Mouse (Mus musculus): ENCODE results near the gene Alox5.
A peak's percentile ranks its signal among the peaks of the same experiment; 100 is the strongest.
"Not testable (repeated sequence)": the region's sequence is repeated elsewhere in the genome, so short reads cannot be mapped to it uniquely, and the experiment has no call there.

Alox5 gene

DNA sequence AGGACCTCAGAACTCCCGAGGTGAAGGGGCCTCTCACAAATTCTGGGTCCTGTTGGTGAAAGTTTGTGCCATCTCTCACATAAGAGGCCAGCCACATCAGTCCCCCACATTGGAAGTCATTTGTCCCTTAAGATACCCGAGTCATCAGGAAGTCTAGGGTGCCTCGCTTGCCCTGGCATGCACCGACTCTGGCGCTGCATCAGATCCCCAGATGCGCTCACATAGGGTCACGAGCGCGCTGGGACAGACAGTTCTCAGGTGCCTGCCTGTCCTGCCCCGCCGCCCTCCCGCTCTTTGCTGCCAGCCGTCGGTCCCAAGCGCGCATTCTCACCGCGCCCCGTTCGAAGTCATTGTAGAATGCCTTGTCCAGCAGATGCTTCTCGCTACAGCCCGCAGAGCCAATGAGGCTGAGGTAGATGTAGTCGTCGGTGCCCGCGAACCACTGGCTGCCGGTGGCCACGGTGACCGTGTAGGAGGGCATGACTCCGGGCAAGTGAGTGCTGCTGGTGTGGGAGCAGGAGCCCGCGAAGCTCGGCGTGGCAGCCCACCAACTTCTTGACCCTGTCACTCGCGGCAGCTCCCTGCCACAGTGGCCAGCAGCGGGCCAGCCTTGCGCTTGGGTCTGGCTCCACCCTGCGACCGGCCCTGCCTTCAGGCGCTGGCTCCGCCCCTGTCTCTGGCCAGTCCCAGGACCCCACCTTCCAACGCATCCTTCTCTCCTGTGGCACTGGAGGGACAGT, at the start of gene Alox5:
Gene Alox5 (minus strand): TSS at position 635 of the 740 bp plus-strand sequence.
- DNase-seq = peak; percentile 40

DNA sequence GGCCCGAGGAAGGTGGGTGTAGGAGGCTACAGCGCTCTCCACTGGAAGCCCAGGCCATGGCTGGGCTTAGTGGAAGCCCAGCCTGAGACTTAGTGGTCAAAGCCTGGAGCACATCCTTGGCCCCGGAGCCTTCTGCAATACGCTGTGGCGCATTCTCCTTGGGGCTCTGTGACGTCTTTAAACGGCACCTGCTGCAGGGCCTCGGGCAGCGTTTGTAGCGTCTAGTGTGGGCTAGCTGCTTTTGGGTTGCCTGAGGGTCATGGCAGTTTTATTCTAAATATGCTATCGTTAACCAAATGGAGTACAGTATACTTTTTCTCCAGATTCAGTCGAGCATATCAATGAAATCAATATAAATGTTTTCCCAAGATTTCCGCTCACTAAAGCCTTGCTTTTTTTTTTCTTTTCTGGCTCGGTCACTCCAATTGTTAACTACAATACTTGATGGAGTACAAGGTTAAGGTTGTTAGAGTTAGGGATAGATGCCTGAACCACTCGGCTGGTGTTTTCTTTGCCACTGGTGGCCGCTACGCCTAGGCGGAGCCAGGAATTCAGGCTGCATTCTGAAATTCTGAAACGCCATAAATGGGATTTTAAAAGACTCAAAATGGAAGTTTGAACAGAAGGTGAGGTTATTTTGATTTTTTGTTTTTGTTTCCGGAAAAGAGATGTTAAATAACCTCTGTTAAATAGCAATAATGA, 45.5 kb upstream of the Alox5 start, which contains the start of gene Olfr212:
Gene Olfr212 (plus strand): TSS at position 215 of the 702 bp plus-strand sequence.
- DNase-seq = not testable (repeated sequence)

DNA sequence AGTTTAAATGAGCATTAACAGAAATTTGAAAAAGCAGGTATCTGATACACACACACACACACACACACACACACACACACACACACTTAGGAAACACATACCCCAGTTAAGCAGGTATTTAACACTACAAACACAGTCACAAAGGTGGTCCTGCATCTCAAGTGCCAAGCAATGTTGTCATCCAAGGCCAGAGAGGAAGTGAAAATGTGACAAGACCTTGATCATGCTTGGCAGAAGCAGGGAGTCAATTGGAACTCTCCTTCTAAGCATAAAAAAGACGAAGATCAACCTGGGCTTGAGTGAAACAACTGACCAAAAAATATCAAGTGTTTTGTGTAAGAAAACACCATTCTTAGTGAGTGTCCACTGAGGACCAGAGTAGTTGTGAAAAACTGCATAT, 35.0 kb upstream of the Alox5 start:
- no peak for DNase-seq

DNA sequence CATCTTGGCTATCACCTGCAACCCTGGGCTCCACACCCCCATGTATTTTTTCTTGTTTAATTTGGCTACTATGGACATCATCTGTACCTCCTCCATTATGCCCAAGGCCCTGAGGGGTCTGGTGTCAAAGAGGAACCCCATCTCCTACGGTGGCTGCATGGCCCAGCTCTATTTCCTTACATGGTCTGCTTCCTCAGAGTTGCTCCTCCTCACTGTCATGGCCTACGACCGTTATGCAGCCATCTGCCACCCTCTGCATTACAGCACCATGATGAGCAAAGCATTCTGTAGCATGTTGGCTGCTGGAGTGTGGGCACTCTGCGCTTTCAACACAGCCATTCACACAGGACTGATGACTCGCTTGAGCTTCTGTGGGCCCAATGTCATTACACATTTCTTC, 32.8 kb upstream of the Alox5 start:
- DNase-seq = no peak

DNA sequence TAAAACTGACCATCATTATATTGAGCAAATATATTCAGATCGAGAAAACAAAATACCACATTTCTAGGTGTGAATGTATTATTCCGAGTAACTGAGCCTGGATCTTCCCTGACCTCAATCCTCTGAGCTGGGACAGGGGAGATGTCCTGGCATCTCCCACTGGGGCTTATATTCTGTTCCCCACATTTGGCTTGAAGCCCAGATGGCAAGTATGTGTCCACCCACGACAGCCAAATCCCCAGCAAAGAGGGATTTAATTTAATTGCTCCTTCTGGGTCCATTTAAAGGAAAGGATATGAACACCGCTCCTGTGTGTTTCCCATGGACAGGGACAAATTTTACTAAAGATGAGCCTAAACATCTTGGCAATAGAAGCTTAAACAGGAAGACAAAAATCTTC, 27.8 kb upstream of the Alox5 start, which contains the start of gene Olfr211:
Gene Olfr211 (plus strand): TSS at position 301 of the 400 bp plus-strand sequence.
- no peak for DNase-seq

DNA sequence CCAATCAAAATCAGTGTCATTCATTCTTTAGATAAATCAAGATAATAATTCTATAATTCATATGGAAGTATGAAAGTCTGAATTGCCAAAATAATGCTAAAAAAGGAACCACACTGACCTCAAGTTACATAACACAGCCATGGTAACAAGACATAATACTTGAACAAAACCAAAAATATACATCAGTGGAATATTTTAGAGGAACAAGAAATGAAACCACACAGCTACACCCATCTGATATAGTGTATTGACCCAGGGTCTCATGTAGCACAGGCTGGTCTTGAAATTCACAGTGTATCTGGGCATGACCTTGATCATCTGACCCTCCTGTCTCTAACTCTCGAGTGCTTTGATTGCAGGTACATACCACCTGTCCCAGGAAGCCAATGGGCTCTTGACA, 25.9 kb upstream of the Alox5 start:
- DNase-seq = no peak

DNA sequence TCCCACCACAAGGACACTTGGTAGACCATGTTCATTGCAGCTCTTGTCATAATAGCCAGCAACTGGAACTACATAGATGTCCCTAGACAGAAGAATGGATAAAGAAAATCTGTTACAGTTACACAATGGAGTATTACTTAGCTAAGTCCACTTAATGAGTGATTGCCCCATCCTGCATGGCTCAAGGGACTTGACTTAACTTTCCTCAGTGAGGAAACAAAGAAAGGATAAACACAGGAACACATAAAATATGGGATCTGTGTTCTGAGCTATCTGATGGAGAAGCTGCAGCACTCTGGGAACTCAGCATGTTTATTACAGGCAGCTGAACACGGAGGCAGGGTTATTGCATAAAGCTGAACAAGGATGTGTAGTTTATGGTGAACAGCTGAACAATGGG, 24.1 kb upstream of the Alox5 start:
- DNase-seq = no peak

DNA sequence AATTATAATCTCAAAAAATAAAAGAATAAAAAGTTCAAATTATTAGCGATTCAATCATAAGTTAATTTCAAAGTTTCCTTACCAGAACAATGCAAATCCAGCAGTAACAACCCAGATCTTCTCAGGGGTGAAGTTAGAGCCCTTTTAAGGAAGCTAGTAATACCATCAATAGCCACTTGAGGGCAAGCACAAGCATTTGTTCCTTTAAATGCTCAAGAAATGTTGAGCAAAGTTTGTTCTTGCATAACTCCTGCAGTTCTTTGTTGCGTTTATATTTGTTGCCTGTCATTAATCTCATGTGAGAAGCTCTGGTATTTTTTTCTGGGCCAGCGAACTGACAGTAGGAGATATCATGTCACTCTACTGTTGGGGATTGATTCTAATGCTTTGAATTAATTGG, 7.1 kb upstream of the Alox5 start:
- DNase-seq = no peak

DNA sequence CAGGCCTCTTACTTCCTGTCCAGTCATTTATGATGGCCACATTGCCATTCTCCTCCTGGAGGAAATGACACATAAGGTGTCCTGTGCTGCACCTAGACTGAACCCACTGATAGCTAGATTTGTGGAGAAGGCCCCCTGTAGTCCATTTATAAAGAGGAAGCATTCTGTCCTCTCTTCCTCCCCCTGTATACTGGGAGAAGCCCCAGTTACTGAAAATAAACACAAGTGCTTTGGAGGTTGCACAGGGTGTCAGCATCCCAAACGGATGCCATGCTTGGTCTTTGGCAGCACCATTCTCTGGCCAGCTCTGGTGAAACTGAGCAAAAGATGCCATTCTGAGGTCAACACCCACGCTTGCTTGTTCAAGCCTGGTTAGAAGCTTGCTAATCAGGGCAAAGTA, 1.7 kb downstream of the Alox5 start:
- DNase-seq = no peak

DNA sequence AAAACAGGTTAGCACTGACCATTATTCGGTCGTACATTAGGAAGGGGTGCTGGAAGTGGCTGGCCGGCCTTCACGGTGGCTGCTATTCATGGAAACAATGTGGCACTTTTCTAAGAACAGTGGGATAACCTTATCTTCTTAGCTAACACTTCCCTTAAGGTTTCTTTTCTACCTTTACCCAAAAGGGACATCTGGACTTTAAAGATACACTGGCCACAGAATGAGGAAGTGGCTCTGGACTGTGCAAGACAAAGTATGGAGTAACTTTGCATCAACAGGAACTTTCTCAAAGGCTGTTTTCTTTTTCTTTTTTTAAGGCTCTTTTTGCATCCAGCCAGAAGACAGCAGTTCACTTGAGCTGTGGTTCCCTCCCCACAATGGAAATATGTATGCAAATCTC, 2.2 kb downstream of the Alox5 start:
- DNase-seq = no peak

DNA sequence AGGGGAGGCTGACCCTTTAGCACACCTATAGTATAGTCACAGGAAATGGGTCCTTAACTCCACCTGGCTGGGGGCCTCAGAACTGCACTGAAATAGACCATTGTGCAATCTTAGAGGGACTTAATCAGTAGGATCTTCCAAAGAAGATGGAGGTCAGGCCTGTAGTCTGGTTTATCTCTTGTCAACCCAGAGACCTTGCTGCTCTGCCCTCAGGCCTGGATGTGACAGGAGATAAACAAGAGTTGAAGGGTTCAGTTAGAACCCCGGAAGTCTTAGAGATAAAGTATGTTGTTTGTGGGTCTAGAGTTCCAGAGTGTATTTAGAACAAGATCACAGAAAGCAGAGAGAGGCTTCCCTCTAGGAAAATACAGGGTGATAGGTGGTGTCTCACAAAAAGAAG, 4.5 kb downstream of the Alox5 start:
- DNase-seq = no peak

DNA sequence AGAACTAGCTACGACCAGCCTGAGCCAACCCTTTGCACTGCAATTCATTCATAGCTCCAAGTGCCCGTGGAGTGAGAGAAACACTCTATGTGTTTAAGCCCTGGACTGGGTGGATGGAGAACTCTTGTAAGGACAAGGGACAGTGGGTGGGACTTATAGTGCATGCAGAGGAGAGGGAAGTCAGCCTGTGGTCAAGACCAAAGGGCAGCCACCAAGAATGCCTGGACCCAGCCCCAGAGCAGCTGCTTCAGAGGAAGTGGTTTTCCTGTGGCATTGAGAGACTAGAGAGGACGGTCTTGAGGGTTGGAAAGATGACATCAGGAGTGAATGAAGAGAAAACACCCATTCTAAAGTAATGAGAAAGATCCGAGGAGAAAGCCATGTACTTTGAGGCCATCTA, 5.2 kb downstream of the Alox5 start:
- peak; percentile 23 for DNase-seq

DNA sequence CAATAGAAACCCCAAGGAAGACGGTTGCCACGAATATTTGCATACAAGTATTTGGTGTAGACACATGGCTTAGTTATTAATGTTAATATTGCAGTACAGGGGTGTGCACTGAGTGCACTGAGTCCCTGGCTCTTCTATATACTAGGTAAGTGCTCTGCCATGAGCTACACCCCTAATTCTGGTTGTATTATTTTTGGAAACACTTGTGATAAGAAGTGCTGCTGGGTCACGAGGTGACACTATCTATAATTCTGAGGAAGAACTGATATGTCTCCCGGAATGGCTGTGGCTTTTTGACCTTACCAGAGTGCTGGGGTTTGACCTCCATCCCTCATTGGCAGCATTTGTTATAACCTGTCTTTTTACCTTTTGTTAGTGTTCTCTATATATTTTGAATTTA, 20.1 kb downstream of the Alox5 start:
- no peak for DNase-seq

DNA sequence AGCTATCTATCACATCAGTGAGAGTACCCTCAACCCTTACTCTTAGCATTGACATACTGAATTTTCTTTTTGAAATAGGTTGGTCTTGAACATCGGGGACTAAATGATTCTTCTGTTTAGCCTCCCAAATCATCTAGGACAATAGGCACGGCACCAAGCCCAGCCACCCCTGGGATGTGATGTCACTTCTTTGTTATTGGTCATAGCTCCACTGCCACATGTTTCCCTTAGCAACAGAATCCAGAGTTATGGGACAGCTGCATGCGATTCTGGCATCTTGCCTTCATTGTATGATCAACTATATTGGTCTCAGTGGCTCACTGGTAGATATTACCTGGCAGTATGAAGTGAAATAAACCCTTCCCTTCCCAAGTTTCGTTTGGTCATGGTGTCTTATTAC, 20.5 kb downstream of the Alox5 start:
- no peak for DNase-seq

DNA sequence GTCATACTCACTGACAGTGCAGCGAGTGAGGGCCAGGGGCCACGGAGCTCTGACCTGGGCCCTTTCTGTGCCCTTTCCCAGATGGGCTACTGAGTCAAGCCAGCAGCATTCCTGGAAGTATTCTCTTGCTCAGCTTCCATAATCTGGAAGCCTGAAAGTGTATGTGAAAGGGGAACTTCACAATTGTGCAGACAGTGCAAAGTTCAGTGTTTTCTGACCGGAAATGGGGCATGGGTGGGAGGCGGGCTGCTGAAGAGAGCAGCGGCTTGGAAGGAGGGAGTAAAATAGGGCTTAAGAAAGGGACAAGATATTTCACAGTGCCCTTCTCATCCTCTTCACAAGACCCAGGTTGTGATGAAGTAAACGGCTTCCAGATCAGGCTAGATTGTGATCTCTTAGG, 21.4 kb downstream of the Alox5 start:
- no peak for DNase-seq

DNA sequence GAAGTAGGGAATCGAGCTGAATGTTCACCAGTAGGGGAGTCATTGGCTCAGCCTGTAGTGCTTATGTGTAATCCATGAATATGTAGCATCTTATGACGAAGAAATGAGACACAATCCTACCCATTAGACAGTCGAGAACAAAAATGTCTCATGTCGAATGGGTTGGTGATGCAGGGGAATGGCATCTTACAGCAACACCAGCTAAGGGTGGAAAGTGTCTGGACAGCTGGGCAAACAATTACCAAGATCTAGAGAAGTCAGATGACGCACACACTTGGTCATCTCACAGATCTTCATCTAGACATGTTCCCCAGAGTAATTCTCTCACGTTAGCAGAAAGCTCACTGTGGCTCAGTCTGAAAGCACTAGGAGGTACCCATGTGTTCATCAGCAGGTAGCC, 22.1 kb downstream of the Alox5 start:
- DNase-seq = no peak

DNA sequence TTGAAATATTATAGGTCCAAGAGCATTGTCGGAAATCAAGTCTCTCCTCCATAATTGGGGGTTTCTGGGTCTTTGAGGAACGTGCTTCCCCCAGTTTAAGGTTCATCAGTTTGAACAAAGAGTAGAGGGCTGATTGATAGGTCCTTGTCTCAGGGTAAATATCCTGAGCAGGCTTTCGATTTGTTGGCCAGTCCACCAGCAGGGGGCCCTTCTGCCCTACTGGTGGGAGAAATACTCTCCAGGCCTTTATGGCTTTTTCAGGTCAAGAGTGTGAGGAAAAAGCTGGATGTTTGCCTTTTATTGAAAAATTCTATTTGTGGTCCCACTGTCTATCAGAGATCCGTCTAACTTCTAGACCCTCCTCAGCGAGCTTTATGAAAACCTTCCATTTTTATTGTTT, 32.7 kb downstream of the Alox5 start:
- DNase-seq = peak; percentile 46

DNA sequence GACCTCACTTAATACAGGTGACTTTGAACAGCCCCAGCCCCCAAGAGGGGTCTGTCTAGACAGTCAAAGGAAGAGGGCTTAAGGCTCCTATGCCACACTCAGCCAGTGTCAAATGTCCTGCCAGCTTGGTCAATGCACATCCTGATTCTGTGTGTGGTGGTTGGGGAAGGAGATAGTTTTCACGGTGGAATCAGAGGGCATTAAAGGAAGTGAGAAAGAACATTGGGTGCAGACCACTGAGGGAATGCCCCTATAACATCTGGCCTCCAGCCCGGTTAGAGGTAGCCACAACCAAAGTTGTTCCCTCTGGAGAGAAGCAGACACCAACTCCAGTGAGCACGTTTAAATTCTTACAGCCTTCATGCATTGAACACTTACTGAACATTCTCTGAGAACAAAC, 33.4 kb downstream of the Alox5 start:
- DNase-seq = no peak

DNA sequence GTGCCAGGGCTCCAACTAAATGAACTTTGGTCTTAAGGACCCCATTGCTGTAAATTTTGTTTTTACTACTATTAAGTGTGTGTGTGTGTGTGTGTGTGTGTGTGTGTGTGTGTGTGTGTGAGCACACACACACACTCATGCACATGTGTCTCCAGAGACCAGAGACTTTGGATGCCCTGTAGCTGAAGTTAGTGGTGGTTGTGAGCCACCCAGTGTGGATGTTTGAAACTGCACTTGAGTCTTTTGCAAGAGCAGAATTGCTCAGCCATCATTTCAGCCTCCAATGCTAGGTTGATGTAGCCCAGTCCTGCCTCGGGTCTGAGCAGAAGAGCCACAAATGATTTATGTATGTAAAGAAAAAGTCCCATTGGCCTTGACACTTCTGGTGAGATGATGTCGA, 37.3 kb downstream of the Alox5 start:
- peak; percentile 73 for DNase-seq

DNA sequence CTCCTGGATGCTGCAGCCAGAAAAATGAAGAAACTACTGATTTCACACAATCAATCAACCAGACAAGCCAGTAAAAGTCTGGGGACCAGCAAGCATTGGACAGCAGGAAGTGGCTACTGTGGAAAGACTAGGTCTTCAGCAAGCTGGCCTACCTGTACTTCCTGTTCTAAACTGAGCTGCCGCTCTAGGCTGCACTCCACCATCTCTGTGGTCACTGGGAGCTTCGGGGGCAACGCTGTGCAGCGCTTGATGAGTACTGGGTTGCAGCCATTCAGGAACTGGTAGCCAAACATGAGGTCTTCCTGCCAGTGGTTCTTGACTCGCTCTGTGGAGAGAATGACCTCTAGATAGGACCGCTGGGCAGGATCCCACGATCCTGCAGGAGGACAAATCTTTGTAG, 38.0 kb downstream of the Alox5 start:
- no peak for DNase-seq

DNA sequence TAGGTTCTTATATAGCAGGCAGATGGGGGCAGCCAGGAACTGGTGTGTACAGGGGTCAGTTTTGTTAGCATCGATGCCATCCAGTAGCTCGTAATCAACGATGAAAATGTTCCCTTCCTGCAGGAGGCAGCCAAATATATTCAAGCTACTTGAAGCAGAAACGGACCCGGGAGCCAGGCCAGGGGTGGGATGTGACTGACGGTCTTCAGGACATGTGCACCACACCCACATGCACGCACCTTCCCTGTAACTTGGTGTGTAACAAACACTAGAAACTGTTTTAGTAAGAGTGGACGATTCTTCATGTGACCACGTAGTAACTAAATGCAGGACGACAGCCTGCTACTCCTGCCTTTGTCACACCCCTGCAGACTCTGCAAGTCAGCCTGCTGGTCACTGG, 40.7 kb downstream of the Alox5 start:
- DNase-seq = no peak

DNA sequence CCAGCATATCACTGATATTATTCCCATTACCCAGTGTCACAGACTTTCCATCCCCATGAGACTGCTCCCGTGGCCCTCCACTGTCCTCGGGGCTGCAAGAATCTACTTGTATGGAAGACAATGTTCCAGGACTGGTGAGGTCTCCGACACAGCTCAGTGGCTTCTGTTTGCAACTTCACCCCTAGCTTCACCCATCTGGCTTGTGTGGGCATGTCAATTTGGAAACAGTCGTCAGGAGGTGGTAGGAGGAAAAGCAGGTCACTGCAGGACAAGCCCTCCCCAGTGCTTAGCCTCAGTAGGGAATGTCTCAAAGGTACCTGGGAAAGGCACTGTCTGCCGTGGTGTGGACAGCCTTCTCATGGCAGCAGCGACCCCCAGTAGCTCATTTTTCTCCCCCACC, 41.3 kb downstream of the Alox5 start:
- no peak for DNase-seq

DNA sequence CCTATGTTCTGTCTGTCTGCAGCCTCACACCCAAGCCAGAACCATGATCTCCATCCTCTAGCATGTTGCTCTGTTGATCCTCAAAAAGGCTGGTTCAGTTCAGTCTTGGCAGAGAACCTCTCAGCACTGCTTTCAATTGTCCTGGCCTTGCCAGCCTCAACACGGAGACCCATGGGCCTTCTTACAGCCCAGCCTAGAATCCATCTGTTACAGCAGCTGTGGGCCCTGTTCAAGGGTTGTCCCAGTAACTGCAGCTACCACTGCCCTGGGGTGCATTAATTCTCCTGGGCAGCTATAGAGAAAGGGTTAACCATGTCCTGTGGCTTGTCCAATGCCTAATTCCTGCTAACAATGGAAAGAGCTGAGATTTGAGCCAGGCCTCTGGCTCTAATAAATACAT, 42.5 kb downstream of the Alox5 start:
- DNase-seq = no peak

DNA sequence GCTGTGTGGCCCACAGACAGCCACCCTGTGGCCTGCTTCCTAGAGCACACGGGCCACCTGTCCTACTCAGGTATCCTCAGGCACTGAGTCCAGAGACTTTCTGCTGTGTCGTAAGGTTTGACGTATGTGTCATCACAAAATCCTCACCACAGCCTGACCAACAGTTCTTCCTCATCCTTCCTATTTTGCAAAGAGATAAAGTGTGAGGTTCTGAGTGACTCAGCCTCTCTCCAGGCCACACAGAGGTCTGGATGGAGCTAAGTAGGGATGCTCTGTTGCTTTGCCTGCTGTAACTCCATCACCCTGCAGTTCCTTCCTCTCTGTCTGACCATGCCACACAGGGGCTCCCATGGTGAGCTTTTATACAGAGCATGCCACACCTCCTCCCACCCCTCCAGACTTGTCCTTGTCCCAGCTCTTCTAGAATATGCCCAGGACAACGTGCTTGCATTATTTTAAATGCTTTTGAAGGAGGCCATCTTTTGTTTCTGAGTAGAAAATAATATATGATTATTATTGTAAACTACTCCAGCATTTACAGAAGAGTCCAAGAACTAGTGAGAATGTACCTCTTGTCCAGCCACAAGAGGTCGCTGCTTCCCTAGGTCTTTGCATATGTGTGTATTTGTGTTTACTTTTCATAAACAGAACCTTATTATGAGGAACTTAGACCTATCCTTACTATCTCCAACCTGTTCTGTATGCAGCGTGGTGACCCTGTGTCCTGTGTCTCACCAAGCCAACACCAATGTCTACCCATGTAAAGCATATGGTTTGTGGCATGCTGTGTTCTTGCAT, 43.3 kb downstream of the Alox5 start:
- DNase-seq = peak; percentile 42

Measured in kidney, postnatal 10 days (tissue).